Mouse (Mus musculus) CD4-positive, CD25-positive, alpha-beta regulatory T cell, adult 4 months (primary cell): Measurements from ENCODE around the gene Anks1b. TPM values are rescaled to one million over a fixed set of nuclear protein-coding genes. Genes with fewer than 3 reads are reported as not detected.
"Not testable (repeated sequence)": the region's sequence is repeated elsewhere in the genome, so short reads cannot be mapped to it uniquely, and the experiment has no call there.

Experiments used
- ATAC-seq: one replicate; pipeline ENCODE4 v1.8.0; 2017
- polyA plus RNA-seq, 2 experiments: library from polyadenylated mRNA; unstranded; fragments of 100-300 nt; shearing (Covaris generic); gene quantifications; one replicate each; pipeline ENCODE4 v1.2.1; 2017

The Anks1b gene
- polyA plus RNA-seq, 2 experiments from 2014 or later: not detected

DNA sequence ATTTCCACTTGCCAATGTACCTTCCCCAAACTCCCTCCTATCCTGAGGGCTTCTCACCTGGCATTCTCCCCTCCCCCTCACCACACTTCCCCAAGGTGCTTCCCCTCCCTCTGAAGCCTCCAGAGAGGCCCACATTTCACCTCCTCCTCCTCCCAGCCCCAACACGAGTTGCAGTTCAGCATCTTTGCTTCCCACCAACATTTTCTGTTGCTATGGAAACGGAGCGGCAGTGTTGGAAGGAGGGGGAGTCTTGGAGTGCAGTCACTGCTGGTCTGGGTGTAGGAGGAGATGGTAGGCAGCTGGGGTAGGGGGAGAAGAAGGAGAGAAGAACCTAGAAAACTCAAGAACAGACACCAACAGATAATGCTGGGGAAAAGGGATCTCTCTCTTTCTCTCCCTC is 722.8 kb downstream of the Anks1b start:
- ATAC-seq: no peak

DNA sequence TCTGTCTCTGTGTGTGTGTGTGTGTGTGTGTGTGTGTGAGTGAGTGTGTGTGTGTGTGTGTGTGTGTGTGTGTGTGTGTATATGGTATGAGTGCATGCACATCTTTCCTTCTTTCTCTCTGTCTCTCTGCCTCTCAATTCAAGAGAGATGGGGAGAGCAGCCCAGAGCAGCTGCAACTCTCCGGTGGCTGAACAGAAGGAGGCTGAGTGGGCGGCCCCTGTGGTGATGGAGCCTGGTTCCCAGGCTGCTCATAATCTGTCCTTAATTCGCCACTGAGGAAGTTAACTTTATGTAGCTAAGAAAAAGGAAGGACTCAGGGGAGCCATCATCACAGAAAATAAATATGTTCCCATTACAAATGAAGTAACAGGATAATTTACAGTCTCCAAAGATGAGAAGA is 723.3 kb downstream of the Anks1b start:
- no peak for ATAC-seq

DNA sequence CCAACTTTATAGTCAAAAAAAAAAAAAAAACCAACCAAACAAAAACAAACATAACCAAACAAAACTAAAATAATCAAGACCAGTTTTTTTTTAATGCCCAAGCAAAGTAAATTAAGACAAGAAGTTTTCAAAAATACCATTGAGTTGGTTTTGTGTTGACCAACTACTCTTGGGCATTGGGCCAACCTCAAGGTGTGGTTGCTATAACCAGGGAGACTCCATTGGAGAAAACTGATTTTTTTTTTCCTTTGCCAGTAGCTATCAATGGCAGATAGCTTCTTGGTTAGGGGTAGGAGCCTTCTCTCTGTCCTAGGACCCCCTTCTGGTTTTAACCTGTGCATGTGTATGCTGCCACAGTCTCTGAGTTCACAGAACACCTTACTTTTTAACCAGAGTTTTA is 725.8 kb downstream of the Anks1b start:
- ATAC-seq: no peak

DNA sequence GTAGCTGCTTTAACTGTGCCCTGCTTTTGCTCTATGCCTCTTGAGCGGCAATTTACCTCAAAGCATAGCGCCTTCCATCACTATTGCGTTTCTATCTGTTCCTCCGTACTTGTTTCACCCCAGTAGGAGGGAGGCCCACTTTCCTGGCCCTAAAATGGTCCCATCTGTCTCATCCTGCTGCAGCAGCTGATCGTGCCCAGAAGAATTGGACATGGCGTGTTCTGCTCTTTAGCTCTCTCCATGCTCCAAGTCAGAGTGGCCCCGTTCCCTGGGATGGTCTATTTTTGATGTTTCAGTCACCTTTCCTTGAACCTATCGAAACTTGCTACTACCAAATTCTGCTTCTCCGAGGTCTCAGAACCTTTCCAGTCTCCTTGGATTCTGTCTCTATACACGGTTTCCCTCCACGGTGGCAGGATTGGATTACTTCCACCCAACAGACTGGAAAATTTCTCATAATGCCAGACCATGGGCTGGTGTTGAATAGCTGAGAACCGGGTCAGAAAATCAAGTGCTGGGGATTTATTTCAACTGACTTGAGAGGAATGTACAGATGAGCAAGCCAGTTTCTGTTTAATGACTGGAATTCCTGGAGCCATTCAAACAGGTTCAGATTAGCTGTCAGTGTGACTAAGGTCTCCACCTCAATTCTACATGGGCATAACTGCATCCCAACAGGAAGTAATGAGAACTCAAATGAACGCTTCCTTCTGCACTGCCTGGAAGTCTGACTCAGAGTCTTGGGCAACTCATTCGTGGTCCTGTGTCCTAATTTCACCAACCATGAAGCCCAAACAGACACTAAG is 726.6 kb downstream of the Anks1b start:
- no peak for ATAC-seq

DNA sequence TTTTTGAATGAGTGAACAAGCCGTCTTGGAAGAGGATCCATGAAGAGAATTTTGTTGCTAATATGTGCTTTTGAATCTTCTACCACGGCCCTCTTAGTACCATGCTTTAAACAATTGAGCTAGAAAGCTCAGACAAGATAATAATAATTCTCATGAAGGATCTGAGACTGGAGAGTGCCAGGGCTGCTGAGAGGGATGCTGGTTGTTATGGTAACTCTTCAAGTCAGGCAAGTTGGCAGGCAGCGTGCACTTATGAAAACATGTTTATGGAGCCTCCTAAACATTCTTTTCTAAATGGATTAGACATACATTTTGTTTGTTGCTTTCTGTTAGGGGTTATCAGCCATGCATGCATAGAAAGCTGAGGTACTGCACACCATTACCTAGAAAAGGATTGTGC is 734.3 kb downstream of the Anks1b start:
- ATAC-seq: no peak

DNA sequence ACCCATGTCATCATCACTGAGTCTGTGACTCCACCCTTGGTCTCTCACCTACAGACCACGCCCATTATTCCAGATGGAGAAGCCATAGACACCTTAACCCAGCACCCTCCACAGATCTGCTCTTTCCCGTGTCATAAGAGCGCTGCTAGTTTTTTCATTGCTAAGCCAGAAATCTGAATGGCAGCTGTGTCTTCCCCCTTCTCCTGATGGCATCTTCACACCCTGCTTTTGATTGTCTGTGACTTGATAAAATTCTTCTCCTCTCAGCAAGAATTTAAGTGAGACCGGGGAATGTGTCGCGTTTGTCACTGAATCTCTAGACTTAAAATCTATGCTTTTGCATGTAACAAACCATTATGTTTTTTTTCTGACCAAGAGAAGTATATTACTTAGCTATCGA is 736.1 kb downstream of the Anks1b start:
- ATAC-seq: no peak

GRCm38 (mm10) chr10:90613051-90613450 is 739.7 kb downstream of the Anks1b start:
- no peak for ATAC-seq

DNA sequence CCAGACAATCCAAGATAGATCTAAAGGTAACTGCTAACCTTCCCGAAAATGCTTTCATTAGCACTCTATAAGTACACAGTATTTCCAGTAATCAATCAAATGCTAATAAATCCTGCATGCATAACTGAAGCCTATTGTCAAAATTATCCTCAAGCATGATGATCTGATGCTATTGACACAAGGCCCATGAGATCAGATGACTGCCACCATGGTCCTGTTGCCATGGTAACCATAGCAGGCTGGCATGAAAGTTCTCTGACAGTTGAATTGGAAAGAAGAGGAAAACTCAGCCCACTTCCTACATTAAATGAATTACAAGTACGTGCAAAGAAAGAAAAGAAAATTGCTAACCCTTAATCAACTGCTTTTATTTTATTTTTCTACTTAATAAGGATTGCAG is 741.9 kb downstream of the Anks1b start:
- ATAC-seq: no peak

DNA sequence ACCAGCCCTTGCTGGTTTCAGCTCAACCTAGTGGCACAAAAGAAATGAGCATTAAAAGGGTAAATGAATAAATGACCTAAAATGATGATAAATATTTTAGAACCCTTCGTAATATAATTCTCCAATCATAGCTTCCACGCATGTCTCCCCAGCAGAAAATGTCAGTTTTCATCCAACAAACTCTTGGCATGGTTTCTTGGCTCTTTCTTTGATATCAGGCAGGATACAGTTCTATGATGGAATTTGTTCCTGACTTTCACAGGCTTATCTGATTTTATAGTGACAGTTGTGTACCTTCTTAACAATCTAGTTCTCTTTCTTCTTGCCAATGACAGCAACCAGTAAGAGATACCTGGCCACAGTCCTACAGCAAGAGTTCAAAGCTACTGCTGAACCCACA is 743.3 kb downstream of the Anks1b start:
- no peak for ATAC-seq

GRCm38 (mm10) chr10:90617664-90618296 is 744.5 kb downstream of the Anks1b start:
- no peak for ATAC-seq

- no peak for ATAC-seq
These were observed 754.2 kb downstream of the Anks1b start for GRCm38 (mm10) chr10:90627532-90627931.

DNA sequence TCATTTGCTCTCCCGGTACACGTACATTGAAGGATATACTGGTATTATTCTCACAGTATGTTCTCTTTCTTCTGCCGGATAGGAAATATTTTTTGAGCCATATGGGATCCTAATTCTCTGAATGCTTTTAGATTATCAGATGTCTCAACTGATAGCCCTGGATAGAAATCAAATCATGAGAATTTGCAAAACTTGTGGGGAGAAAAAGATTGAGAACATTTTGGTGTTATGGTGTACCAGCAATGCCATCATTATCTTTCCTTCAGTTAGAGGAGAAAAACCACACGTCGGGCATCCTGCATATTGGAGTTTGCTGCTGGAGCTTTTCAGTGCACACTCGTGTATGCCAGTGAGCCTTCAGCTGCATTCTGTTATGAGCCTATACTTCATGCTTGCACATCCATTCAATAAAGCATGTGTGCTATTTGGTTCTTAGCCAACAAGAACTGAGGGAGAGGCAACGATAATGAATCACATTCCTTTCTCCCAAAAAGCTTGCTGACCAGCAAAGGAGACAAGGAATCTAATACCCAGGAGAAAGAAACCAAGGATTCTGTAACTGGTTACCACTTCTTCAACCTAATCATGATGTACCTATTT is 756.9 kb downstream of the Anks1b start:
- no peak for ATAC-seq

DNA sequence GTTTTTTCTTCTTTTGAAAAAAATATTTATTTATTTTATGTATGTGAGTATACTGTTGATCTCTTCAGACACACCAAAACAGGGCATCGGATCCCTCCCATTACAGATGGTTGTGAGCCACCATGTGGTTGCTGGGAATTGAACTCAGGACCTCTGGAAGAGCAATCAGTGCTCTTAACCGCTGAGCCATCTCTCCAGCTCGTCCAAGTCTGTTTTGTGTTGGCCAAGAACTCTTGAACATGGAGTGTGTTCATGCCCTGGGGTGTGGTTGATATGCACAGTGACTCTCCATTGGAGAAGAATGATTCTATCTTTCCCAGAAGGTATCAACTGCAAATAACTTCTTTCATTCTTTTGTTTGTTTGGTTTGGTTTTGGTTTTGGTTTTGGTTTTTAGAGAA is 757.5 kb downstream of the Anks1b start:
- not testable (repeated sequence) for ATAC-seq

DNA sequence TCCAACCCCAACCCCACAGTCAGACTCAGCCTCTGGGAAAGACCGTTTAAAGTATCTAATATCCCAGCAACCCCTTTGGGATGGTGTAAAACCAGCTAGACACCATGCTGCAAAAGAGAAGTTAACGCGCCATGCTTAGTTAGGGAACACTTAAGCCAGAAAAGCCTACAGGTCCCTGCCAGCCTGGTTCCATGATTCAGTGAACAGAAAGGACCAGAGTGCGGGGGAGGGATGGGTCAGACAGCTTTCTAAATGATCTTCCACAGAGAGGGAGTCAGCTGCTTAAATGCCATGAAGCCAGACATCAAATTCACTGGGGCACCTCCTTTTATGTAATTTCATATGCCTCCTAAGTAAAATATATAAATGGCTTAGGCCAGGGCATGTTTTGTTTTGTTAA is 764.0 kb downstream of the Anks1b start:
- no peak for ATAC-seq

DNA sequence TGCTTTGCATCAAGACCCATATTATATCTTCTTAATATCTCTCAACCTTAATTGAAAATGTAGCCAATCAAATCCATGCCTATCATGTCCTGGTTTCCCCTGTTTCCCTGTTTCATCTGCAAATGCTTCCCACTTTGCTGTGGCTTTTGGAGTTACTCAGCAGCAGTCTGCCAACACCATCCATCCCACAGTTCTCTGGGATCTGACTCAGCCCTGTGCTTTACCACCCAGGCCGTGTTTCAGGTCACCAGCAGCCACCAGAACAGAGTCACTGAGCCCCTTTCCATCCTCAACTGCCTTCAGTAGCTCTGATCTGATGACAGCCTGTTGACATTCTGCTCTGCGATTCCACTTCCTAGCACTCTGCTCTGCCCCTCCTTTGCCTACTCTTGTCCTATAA is 776.4 kb downstream of the Anks1b start:
- ATAC-seq: no peak

GRCm38 (mm10) chr10:90657416-90658120 is 784.3 kb downstream of the Anks1b start:
- ATAC-seq: no peak

- no peak for ATAC-seq
These were observed 793.4 kb downstream of the Anks1b start for GRCm38 (mm10) chr10:90666746-90667145.

GRCm38 (mm10) chr10:90670291-90670690 is 797.0 kb downstream of the Anks1b start:
- ATAC-seq: no peak

DNA sequence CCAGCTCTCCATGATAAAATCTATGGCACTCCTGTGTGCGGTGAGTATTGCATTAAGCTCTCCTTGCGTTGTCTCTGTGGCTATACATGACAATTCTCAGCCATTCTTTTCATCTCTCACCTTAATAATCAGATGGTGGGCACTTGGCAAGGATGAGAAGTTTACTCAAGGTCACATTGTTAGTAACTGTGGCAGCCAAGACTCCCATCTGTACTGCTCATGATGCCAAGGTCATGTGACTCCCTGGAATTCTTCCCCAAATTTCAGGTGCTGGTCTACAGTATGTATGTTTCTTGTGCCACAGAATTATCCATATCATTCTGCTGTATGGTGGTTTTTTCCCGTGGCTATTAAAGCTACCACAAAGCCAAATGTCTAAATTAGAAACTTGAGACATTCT is 798.8 kb downstream of the Anks1b start:
- ATAC-seq: no peak

DNA sequence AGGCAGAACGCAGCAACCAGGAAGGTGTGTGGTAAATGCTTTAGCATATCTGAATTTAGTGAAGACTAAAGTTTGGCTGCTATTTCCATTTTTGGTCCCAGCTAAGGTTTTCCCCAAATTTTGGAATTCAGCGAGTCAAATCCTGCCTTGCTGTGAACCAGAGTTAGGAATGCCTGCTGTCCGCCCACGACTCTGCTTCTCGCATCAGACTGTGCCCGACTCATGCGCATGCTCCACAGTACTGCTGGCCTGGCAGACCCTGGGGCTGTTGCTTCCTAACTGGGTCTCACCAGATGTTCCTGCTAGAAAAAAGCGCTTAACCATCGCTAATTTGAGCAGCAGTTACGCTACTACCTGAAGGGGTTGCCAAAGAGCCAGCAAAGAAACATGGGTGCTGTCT is 801.1 kb downstream of the Anks1b start:
- ATAC-seq: no peak

DNA sequence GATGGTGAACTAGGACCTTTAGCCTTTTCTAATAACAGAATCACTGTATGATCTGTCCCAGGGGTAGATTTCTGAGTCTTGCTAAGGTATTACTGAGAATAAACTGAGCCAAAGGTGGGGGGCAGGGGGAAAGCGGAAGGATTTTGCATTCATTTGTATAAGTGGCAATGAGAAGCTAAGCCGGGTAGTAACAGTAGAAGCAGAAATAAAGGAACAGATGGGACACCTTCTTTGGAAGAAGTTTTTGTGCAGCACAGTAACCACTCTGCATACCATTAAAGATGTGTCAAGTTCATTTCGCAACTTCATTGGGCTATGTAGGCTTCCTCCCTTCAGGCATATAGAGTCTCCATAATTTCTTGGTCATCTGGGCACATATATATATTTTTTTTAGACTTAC is 804.1 kb downstream of the Anks1b start:
- ATAC-seq: no peak

DNA sequence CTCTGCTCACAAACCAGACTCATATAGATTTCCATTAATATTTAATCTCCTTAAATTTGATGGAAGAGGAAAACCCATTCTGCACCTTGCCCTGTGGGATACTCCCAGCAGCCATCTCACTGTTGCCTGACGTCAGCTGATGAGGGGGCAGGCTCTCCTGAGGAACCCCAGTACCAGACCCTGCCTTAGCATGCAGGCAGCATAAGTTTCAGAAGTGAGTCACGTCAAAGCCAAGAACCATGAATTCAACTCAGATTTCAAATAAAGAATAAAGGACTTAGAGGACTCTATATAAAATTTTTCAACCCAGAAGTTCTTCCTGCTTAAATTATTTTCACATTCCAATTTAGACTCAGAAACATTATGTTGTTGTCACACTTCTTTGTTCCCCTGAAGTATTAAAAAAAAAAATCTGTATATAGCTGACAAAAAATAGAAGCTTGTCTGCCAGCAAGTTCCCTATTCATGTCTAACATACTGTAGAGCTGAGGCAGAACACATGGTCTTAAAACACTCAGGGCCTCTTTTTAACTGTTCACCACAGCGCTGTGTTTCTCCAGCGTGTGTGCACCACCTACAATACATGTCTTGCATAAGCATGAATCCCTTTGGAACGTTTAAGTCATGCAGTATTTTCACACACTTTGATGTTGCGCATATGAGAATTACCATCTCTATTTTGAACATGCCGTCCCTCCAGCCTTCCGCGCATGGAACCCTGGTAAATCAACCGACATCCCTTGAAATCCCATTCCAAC is 806.6 kb downstream of the Anks1b start:
- ATAC-seq: no peak

DNA sequence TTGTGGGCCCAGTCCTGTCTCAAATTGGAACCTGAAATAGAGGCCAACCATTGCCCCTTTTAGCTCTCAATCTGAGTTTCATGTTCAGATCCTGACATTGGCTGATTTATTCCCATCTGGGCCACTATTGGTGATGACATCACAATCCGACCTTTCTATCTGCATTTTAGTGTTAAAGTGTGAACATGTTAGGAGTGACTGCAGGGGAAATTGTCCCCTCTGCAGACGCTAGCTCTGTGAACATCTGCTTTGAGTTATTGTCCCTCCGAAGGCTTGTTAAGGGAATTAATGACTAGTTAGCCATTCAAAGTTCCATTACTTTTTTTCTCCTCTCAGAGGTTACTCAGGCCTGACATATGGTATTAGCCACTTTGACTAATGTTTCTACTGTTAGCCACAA is 810.5 kb downstream of the Anks1b start:
- ATAC-seq: no peak
